Mouse (Mus musculus): ENCODE measurements around the gene Smbd1.

- no peak for TF ChIP-seq CTCF (IDR thresholded peaks at IDR 0.05; ENCODE audit: borderline replicate concordance, insufficient read depth, low read depth, low read length)
- TF ChIP-seq POLR2A (IDR thresholded peaks at IDR 0.05; ENCODE audit: borderline replicate concordance, insufficient read depth, low read length) = no peak
Measured at GRCm38 (mm10) chr16:32778956-32779355, 31.3 kb downstream of the Smbd1 start.
